Mouse (Mus musculus): ENCODE results near the gene Baz1a. TPM values are rescaled to one million over a fixed set of nuclear protein-coding genes. Genes with fewer than 3 reads are reported as not detected.
"Not testable (repeated sequence)": the region's sequence is repeated elsewhere in the genome, so short reads cannot be mapped to it uniquely, and the experiment has no call there.

Gene Baz1a
- polyA plus RNA-seq, 1 experiment from 2014 or later, result 15.2 TPM

DNA sequence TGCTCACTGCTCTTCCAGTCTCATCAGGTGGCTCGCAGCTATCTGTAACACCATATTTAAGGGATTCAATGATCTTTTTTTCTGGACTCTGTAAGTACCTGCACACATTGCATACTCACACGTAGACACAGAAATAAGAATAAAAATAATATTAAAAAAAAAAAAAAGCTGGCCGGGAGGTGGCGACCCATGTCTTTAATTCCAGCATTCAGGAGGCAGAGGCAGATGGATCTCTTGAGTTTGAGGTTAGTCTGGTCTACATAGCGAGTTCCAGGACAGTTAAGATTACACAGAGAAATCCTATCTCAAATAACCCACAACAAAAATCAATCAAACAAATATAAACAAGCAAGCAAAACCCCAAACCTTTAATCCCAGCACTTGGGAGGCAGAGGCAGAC lies 10.3 kb downstream of the Baz1a start:
- no peaks in the 10 kb centered on the region for H3K9me3 ChIP-seq
- no peaks in the 10 kb centered on the region for H3K36me3 ChIP-seq
- H3K27ac ChIP-seq (replicated peaks), result no peak overlapping the region
- H3K4me2 ChIP-seq (replicated peaks), result no peak overlapping the region
- H3K27me3 ChIP-seq, result no peaks in the 10 kb centered on the region
- 89% methylated on average over 5 of the region's 5 CpGs for WGBS
- H3K9ac ChIP-seq (replicated peaks), result no peak overlapping the region
- ATAC-seq (replicated peaks), result no peak
- no peaks in the 10 kb centered on the region for H3K4me1 ChIP-seq
- no peak overlapping the region for H3K4me3 ChIP-seq

DNA sequence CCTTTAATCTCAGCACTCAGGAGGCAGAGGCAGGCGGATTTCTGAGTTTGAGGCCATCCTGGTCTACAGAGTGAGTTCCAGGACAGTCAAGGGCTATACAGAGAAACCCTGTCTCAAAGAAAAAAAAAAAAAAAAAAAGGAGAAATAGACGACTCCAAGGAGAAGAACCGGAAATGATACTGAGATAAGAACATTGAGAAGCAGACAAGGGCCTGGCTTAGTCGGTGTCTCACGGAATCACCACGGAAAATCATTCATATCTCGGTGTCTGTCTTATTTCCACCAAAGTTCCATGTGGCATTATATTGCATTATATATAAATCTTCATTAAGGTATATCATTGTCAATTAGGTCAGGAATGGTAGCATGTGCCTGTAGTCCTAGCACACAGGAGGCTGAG lies 11.6 kb downstream of the Baz1a start:
- H3K36me3 ChIP-seq; H3K4me2 ChIP-seq (replicated peaks); H3K27ac ChIP-seq (replicated peaks); H3K27me3 ChIP-seq; H3K9ac ChIP-seq (replicated peaks); H3K4me3 ChIP-seq; H3K4me1 ChIP-seq; ATAC-seq (replicated peaks); H3K9me3 ChIP-seq: not testable (repeated sequence)
- 91% methylated on average over 7 of the region's 7 CpGs for WGBS

DNA sequence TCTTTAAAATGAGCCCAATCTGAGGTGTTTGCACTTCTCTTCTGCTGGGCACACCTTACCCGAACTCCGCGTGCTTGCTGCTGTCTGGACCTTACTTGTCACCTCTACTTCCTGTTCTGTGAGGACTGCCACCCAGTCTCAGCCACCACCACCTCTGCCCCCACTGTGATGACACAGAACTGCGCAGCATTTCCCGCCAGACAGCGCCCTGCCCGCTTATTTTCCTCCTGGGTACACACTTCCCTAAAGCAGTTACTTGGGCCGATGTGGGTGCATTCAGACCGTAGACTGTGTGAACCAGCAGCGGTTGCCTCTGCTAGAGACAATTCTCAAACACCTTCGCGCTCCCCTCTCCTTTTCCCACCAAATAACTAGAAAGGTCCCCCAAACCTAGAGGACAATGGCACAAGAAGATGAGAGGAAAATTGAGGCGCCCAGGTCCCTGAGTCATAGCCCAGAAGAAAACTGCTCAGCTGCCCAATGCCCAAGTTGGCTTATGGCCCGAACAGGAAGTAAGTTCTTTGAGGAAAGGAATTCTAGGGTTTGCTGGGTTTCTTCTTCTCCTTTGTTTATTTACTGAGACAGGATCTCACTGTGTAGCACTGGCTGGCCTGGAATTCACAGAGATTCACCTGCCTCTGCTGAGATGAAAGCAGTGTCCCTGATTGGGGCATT lies 15.0 kb downstream of the Baz1a start:
- no peaks in the 10 kb centered on the region for H3K4me1 ChIP-seq
- no peaks in the 10 kb centered on the region for H3K36me3 ChIP-seq
- 83% methylated on average over 14 of the region's 14 CpGs for WGBS
- no peak overlapping the region for H3K9ac ChIP-seq (replicated peaks)
- H3K9me3 ChIP-seq, result no peaks in the 10 kb centered on the region
- H3K4me3 ChIP-seq, result no peak overlapping the region
- no peak overlapping the region for H3K27ac ChIP-seq (replicated peaks)
- no peak overlapping the region for H3K4me2 ChIP-seq (replicated peaks)
- H3K27me3 ChIP-seq, result no peaks in the 10 kb centered on the region
- ATAC-seq (replicated peaks), result no peak

DNA sequence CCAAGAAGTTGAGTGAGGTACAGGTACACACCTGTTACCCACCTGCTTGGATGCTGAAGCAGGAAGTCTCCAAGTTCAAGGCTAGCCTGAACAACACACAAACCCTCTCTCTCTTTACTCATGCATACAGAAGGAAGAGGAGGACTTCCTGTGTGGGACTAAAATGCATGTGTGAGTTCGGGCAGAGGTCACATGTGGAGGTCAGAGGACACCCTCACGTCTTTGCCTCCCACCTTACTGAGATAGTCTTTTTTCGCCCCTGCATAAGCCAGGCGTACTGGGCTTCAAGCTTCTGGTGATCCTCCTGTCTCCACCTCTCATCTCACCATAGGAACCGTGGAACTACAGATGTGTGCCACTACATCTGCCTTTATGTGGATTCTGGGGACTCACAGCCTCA lies 15.7 kb downstream of the Baz1a start:
- no peak for ATAC-seq (replicated peaks)
- H3K36me3 ChIP-seq, result no peaks in the 10 kb centered on the region
- 91% methylated on average over 5 of the region's 5 CpGs for WGBS
- no peak overlapping the region for H3K9ac ChIP-seq (replicated peaks)
- no peaks in the 10 kb centered on the region for H3K4me1 ChIP-seq
- no peaks in the 10 kb centered on the region for H3K27me3 ChIP-seq
- no peak overlapping the region for H3K4me2 ChIP-seq (replicated peaks)
- no peak overlapping the region for H3K4me3 ChIP-seq
- no peaks in the 10 kb centered on the region for H3K9me3 ChIP-seq
- H3K27ac ChIP-seq (replicated peaks), result no peak overlapping the region

DNA sequence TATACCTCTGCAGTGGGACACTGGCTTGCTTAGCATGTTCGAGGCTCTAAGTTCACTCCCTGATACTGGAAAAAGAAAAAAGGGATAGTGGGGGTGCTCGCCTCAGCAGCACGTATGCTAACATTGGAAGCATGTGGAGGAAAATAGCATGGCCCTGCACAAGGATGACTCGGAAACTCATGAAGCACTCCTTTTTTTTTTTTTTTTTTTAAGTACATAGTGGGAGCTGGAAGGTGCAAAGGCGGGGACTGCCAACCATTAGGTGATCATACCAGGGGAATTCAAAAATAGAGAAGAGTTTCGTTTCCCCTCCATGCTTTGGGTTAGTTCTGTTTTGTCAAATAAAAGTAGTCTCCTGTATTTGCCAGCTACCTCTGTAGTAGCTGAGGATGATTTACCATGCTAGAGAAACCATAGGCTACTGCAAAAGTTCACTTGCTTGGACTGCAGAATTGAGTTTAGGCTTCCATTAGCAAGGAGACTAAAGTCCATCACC lies 17.1 kb downstream of the Baz1a start:
- Histone ChIP-seq H3K4me3 (no peak overlapping the region), H3K4me1 (no peaks in the 10 kb centered on the region), H3K27me3 (no peaks in the 10 kb centered on the region), H3K4me2 (replicated peaks) (no peak overlapping the region), H3K27ac (replicated peaks) (no peak overlapping the region), H3K9ac (replicated peaks) (no peak overlapping the region), H3K36me3 (no peaks in the 10 kb centered on the region), H3K9me3 (no peaks in the 10 kb centered on the region)
- ATAC-seq (replicated peaks), result no peak
- 94% methylated on average over 6 of the region's 6 CpGs for WGBS

DNA sequence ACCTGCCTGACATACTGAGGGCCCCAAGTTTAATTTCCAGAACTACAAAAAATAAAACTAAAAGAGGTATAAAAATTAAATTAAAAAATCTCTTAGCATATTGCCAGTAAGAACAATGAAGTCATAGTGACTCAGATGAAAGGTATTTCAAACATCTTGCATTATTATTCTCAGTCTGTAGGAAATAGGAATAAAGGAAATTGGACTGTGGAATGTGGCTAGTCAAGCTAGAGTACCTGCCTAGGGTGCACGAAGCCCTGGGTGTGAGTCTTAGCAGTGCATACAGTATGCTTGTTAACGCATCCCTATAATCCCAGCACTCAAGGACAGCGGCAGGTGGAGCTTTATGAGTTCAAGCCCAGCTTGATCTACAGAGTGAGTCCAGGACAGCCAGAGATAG lies 18.2 kb downstream of the Baz1a start:
- H3K9ac ChIP-seq (replicated peaks), result no peak overlapping the region
- H3K27ac ChIP-seq (replicated peaks), result no peak overlapping the region
- no peak for ATAC-seq (replicated peaks)
- WGBS, result 68% methylated on average over 3 of the region's 3 CpGs
- H3K9me3 ChIP-seq, result no peaks in the 10 kb centered on the region
- H3K4me1 ChIP-seq, result no peaks in the 10 kb centered on the region
- no peaks in the 10 kb centered on the region for H3K36me3 ChIP-seq
- H3K4me3 ChIP-seq, result no peak overlapping the region
- no peak overlapping the region for H3K4me2 ChIP-seq (replicated peaks)
- H3K27me3 ChIP-seq, result no peaks in the 10 kb centered on the region

DNA sequence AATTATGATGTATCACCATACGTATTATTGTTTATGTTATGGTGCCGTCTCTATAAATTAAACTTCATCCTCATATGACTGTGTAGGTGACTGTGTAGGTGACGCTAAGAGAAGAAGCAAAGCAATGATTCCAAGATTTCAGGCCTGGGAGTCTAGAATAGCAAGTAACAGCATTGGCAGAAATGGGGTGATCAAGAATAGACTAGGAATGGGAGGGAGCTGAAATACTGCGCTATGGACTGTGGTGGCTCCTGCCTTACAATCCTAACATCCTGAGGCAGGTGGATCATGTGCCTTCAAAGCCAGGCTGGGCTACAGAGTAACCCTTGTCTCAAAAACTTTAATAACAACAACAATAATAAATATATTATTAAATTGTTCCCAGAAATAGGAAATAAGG lies 19.7 kb downstream of the Baz1a start:
- no peaks in the 10 kb centered on the region for H3K4me1 ChIP-seq
- H3K4me2 ChIP-seq (replicated peaks), result no peak overlapping the region

DNA sequence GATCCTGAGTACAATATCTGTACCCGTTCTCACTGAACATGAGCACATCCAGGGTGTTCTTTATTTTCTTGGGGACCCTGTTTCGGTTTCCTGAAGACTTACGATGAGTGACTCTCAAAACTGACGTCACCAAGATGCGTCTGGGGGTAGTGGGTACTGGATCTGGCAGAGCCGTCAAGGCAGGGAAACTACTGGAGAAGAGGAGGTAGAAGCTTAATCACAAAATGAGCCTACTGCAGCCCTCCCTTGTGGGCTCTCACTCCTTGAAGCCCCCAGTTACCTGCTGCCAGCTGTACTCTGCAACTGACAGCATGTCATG lies 20.1 kb downstream of the Baz1a start:
- Histone ChIP-seq H3K36me3 (no peaks in the 10 kb centered on the region), H3K27me3 (no peaks in the 10 kb centered on the region)
- WGBS, result 76% methylated on average over 6 of the region's 6 CpGs

More for the DNA sequence above, 19.7 kb downstream of the Baz1a start:
- no peaks in the 10 kb centered on the region for H3K27me3 ChIP-seq
- no peak for ATAC-seq (replicated peaks)
- no peak overlapping the region for H3K9ac ChIP-seq (replicated peaks)
- no peaks in the 10 kb centered on the region for H3K36me3 ChIP-seq
- H3K4me3 ChIP-seq, result no peak overlapping the region
- H3K27ac ChIP-seq (replicated peaks), result no peak overlapping the region
- 94% methylated on average over 4 of the region's 4 CpGs for WGBS
- H3K9me3 ChIP-seq, result no peaks in the 10 kb centered on the region

DNA sequence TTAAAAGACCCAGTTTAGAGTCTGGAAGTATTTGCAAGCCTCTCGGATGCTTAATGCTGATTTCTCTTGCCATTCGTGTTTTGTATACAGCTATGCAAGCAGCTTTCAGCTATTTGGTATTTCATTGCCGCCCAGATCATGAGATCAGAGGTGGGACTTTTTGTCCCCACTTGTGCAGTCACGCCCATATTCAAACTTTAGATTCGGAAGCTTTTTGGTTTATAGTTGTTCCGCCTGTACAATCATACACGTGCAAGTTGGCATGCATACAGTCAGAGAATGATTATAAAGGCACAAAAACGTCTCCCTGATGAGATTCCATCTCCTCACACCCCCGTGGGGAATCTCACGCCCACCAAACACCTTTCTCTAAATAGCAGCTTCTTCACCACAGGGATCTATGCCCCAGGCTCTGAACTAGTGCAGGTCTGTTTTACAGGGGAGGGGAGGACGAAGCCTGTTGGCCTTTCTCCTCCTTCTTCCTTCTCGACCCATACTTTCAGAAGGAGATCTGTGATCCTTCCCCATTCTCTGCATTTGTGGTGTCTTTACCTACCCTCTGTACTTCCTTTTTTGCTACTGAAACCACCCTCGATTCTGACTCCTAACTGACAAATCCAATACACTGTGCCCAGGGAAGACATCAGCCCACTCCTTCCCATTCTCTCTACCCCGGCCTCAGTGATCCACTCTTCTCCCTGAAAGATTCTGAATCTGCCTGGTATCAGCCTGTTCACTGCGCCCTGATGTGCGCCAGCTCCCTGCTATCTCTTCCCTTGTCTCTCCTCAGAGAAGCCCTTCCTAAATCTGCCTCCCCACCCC lies 20.7 kb downstream of the Baz1a start:
- Histone ChIP-seq H3K4me1 (no peaks in the 10 kb centered on the region), H3K4me3 (no peak overlapping the region), H3K9ac (replicated peaks) (no peak overlapping the region), H3K9me3 (no peaks in the 10 kb centered on the region), H3K27me3 (no peaks in the 10 kb centered on the region), H3K4me2 (replicated peaks) (no peak overlapping the region), H3K36me3 (no peaks in the 10 kb centered on the region), H3K27ac (replicated peaks) (no peak overlapping the region)
- 76% methylated on average over 16 of the region's 16 CpGs for WGBS
- ATAC-seq (replicated peaks), result no peak

More for the DNA sequence above, 20.1 kb downstream of the Baz1a start:
- Histone ChIP-seq H3K9ac (replicated peaks) (no peak overlapping the region), H3K4me1 (no peaks in the 10 kb centered on the region), H3K9me3 (no peaks in the 10 kb centered on the region), H3K27ac (replicated peaks) (no peak overlapping the region), H3K4me3 (no peak overlapping the region), H3K4me2 (replicated peaks) (no peak overlapping the region)
- no peak for ATAC-seq (replicated peaks)

DNA sequence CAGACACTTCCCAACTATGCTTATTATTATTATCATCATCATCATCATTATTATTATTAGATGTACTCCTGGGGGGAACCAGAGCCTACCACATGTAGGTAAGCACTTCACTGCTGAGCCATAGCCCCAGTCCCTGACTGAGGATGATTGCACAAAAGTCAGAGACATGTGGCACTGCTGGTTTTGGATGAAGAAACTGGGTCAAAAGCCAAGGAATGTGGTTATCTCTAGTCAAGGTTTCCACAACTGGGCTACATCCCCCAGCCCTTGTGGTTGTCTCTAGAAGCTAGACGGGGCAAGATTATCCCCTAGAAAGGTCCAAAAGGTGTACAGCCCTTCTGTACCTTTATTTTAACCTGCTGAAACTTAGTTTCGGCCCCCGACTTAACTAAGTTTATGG lies 21.3 kb downstream of the Baz1a start:
- Histone ChIP-seq H3K4me2 (replicated peaks) (no peak overlapping the region), H3K9ac (replicated peaks) (no peak overlapping the region), H3K9me3 (no peaks in the 10 kb centered on the region), H3K27ac (replicated peaks) (no peak overlapping the region), H3K4me3 (no peak overlapping the region), H3K4me1 (no peaks in the 10 kb centered on the region), H3K36me3 (no peaks in the 10 kb centered on the region), H3K27me3 (no peaks in the 10 kb centered on the region)
- 96% methylated on average over 3 of the region's 3 CpGs for WGBS
- no peak for ATAC-seq (replicated peaks)

DNA sequence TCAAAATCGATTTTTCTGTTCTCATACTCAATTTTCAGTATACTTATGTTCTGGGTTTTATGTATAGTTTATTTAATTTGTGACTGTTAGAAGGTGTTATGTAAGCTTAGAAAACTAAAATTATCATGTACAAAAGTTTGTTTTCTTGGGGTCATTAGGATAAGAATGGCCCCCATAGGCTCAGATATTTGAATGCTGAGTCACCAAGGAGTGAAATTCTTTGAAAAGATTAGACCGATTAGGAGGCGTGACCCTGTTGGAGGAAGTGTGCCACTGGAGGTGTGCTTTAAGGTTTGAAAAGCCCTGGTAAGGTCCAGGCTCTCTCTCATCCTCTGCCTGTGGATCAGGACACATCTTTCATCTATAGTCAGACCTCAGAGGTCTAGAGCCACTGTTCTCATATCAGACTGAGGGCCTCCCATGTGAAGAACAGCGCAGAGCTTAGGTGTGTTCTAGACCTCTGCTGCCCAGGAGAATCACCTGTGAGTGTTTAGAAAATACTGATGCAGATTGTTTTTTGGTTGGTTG lies 25.8 kb downstream of the Baz1a start:
- ATAC-seq (replicated peaks), result no peak
- Histone ChIP-seq H3K4me1 (peaks cover 11% of the 10 kb centered on the region), H3K27ac (replicated peaks) (no peak overlapping the region), H3K27me3 (no peaks in the 10 kb centered on the region), H3K36me3 (no peaks in the 10 kb centered on the region), H3K9ac (replicated peaks) (no peak overlapping the region), H3K9me3 (no peaks in the 10 kb centered on the region), H3K4me2 (replicated peaks) (no peak overlapping the region), H3K4me3 (no peak overlapping the region)
- WGBS, result 75% methylated on average over 4 of the region's 4 CpGs

DNA sequence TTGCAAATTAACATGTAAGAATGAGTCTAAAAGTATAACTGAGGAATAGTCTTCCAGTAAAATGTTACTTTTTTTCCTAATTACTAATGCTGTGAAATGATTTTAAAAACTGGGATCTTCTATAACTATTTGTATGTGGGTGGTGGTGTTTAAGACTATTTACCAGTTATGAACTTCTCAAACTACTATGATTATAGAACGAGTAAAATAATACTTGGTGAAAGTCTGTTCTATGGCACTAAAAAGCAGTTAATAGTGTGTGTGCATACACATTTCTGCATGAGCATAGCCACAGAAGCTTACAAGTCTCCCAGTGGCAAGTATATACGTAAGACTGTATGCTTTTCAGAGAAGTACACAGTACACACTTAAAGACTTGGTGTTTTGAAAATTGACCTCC lies 27.0 kb downstream of the Baz1a start:
- Histone ChIP-seq H3K9me3 (no peaks in the 10 kb centered on the region), H3K27ac (replicated peaks) (no peak overlapping the region), H3K27me3 (no peaks in the 10 kb centered on the region), H3K4me3 (no peak overlapping the region), H3K4me2 (replicated peaks) (no peak overlapping the region), H3K36me3 (no peaks in the 10 kb centered on the region), H3K9ac (replicated peaks) (no peak overlapping the region), H3K4me1 (peaks cover 11% of the 10 kb centered on the region)
- ATAC-seq (replicated peaks), result no peak
- 85% methylated on average over 2 of the region's 2 CpGs for WGBS

All from forebrain, embryonic 15.5 days (tissue).